Mouse (Mus musculus) lung, postnatal 0 days (tissue): ENCODE measurements around the gene Tmc8.

Source experiments
- CTCF ChIP-seq: IDR thresholded peaks from 2 replicates; pipeline ENCODE4 v1.5.1; 2016; ENCODE audit warnings: antibody characterized with exemption, mild to moderate bottlenecking
- EP300 ChIP-seq: IDR thresholded peaks from 2 replicates; pipeline ENCODE4 v1.6.1; 2016; ENCODE audit warnings: antibody characterized with exemption, mild to moderate bottlenecking, control low read depth

- TF ChIP-seq CTCF (no peak), EP300 (no peak)
Measured at GRCm38 (mm10) chr11:117800038-117800437, 18.2 kb downstream of the Tmc8 start.
